Mouse (Mus musculus) cerebellum, postnatal 14 days (tissue): ENCODE results near the gene Cd3eap.

ENCODE experiments used
- DNase-seq, 2 experiments: peaks; one replicate each; pipeline ENCODE4 v3.0.0; 2021; ENCODE audit warnings: mixed read lengths in 2 of 2

Cd3eap gene

GRCm38 (mm10) chr7:19360944-19361343 is 1.7 kb upstream of the Cd3eap start:
- DNase-seq = peak; percentile 91 to 92

- DNase-seq = peak; percentile 73 to 77
Measured at GRCm38 (mm10) chr7:19359892-19360641, 784 bp upstream of the Cd3eap start.

GRCm38 (mm10) chr7:19358634-19359033 is 649 bp downstream of the Cd3eap start:
- no peak for DNase-seq

DNA sequence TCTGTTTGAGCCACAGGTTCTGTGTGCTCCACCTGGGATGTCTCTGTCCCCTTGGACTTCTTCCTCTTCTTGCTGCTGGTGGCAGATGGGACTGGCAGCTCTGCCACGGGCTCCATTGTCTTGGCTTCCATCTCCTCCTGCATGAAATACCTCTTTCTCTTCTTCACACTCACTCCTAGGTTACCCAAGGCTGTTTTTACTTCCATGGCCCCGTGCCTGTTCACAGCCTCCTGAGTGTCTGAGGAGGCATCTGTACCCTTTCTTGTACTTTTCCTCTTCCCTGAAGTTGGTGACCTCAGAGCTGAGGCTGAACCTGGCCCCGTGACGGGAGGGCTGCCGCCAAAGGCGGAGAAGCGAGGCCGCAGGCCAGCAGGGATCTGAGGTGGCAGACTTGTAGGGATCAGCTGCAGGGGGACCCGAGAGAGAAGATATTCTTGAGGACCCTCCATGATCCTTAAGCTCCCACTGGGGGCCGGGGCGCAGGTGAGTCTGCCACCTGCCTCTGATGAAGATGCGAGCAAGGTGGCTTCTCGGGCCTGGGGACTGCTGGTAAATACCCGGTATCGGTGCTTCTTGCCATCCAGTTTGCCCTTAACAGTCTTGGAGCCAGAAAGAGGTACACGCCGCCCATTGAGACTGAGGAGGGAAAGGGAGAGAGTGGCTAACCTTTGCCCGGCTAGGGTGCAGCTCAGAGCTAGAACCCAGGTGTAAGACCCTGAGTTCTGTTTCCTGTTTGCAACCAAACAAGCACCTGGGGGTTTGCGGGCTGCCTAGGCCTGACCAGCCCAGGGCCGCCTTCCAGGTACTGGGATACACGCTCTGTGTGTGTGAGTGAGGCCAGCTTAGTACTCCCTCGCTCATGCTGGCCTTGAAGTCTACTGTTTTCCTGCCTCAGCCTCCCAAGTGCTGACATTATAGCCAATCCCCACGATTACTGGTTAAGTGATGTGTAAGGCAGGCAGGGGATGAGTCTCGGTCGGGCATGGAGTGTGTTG is 1.6 kb downstream of the Cd3eap start:
- DNase-seq = no peak

- no peak for DNase-seq
Measured at GRCm38 (mm10) chr7:19356311-19356710, 3.0 kb downstream of the Cd3eap start.

GRCm38 (mm10) chr7:19354991-19355390 is 4.3 kb downstream of the Cd3eap start:
- no peak for DNase-seq

GRCm38 (mm10) chr7:19350221-19350620 is 9.1 kb downstream of the Cd3eap start:
- DNase-seq = no peak

GRCm38 (mm10) chr7:19349188-19349915 is 9.9 kb downstream of the Cd3eap start:
- no peak for DNase-seq

- peak; percentile 98 for DNase-seq
Measured at GRCm38 (mm10) chr7:19344938-19345471, 14.3 kb downstream of the Cd3eap start.

DNA sequence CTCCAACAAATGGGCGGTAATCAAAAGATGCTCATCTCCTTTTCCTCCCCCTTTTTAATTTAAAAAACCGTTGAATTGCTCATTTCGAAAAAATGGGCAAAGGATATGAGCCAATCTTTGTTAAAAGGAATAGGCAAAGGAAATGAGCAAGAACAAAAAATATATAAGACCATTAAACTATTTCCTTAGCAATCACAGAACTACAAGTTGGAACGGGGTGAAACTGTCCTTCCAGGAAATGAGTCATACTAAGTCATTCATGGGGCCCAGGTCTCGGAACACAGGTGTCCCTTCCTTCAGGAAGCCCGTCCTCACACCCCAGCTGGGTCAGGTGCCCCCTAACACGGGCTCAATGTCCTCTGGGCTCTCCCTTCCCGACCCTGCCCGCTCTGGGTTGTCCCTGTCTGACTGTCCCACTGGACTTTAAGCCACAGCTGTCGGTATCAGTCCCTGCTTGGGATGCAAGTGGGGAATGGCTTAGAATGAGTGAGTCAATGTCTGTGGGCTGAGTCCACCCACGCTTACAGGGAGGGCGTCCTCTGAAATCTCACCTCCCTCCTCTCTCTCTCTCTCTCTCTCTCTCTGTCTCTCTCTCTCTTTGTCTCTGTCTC is 14.9 kb downstream of the Cd3eap start, which contains the start of gene Ercc1:
Gene Ercc1 (plus strand): TSS at position 542 of the 611 bp plus-strand sequence.
- DNase-seq = peak; percentile 39 to 41

DNA sequence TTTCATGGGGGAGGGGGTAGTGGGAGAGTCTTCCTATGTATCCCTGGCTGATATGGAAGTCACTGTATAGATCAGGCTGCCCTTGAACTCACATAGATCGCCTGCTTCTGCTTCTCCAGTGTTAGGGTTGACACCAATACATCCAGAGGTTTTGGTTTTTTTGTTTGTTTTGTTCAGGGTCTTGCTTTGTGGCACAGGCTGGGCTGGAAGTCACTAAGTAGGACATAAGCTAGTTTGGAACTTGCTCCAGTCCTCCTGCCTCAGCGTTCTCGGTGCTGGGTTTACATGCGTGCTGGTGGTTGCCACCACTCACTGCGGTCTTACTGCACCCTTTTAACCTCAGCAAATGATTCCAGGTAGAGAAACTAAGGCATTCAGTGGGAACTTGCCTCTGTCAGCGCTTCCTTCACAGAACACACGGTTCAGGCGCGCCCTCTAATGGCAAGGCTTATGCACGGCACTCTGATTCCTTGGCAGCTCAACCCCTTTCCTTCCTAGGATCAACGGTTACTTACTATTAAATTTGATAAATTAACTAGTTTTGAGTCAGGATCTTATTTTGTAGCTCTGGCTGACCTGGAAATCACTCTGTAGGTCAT is 16.0 kb downstream of the Cd3eap start:
- peak; percentile 81 to 83 for DNase-seq

DNA sequence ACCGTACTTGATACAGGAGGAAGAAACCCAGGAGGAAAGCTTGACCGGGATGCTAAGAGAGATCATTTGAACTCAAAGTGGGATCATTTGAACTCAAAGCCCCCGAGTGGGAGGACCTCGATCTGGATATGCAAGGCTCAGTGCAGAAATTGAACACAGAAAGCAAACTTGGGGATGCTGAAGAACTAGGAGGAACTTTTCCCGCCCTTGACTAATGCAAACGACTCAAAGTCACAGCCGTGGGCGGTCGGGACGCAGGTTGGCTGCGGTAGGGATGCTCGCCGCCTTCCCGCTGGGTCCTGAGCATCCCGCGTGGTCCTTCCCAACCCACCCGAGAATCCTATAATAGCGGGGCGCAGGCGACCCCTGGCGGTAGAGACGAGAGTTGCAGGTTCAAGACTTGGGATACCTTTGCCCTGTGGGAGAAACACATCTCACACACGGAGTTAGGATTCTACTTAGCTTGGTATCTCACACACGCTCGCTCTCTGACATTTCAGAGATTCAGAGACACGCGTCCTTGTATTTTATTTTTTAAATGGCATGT is 16.7 kb downstream of the Cd3eap start:
- DNase-seq = peak; percentile 95

DNA sequence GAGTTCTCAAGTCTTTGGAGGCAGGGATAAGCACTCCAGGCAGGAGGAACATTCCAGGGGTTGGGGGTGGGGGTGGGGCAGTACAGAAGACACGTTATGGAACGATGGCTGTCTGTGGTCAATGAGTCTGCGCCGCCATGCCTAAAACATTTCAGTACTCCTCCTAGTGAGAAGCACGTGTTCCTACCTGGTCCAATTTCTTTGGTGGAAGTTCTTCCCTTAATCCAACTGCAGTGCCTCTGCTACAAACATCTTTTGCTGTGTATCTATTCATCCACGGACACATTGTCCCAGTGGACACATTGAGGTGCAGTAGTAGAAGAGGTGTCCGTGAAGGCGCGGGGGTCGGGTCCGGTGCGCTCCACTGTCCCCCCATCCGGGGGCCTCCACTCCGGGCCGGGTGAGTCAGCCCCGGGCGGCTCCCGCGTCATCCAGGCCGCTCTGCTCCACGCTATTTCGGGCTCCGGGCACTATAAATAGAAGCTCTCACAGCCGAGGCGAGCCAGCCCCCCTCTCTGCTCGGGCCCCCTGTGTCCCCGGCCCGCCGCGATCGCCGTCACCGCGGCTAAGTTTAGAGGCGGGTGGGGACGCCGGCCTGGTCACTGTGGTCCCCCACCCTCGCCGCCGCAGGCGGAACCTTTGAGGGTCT is 17.4 kb downstream of the Cd3eap start:
- peak; percentile 48 to 52 for DNase-seq

DNA sequence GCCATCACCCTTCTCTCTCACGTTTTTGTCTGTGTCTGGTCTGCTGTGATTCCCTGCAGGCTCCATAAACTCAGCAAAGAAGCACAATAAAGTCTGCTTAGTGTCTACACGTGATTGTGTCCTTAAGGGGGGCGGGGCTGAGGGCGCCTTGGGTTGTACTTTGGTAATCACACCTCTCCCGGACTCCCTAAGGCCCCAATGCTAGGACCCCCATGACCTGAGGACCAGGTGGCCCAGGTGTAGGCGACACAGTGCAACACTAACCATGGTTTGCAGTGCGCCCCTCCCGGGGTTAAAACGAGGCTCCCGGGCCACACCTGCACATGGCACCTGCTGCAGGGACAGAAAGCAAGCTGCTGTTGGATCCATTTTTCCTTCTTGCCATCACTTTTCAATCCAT is 18.0 kb downstream of the Cd3eap start:
- no peak for DNase-seq

DNA sequence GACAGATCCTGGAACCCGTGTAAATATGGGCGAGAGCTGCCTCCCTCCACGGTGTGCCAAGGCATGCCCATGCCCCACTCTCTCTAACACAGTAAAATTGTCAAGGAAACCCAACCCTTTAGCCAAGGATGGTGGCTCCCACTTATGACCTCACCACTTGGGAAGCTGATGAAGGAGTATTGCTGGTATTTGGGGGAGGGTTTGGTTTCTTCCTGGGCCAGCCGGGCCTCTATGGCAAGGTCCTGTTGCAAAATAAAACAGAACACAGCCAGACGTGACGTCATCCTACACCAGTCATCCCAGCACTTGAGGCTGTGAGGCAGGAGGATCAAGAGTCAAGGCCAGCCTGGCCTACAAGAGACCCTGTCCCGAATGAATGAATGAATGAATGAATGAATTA is 20.7 kb downstream of the Cd3eap start:
- no peak for DNase-seq

GRCm38 (mm10) chr7:19338060-19338459 is 21.2 kb downstream of the Cd3eap start:
- no peak for DNase-seq

DNA sequence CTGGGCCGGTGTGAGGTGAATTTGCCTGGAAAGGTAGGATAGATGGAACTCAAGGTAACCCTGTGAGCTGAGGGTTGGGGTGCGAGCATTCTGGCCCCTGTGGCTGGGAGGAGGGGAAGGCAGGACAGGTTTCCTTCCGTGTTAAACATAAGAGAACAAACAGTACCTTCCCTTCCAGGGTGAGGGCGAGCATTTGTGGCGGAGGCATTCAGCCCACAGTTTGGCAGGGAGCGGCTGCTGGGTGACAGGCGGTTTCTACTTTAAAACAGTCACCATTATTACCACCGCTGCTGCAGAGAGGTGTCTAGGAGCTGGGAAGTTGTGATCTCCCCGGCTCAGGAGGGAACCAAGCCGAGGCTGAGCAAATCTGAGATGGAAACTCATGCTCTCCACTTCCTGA is 22.2 kb downstream of the Cd3eap start:
- DNase-seq = no peak

GRCm38 (mm10) chr7:19335583-19335982 is 23.7 kb downstream of the Cd3eap start:
- no peak for DNase-seq

DNA sequence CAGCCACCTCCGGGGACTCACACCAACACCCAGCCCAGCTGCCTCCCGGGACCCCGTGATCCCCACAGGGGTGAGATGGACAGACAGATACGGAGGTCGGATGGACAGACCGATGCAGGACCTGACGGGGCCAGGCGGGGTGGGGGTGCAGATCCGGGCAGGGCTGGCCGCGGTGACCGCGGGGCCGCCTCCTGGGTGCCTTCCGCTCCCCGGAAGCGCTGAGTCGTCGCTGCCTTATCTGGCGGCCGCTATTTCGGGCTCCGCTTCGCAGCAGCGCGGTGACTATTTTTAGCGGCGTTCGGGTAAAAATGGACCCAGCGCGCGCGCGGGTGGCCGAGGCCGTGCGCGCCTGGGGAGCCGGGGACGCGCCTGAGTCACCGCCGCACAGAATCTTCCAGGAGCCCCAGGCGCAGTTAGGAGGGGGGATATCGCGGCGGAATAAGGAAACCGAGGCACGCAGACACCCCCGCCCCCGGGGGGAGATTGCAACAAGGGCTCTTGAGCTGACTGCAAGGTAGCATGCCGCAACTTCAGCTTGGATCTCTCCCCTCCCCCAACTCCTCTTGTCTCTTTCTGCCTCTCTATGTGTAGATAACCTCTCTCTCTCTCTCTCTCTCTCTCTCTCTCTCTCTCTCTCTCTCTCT is 26.5 kb downstream of the Cd3eap start:
- DNase-seq = peak; percentile 76 to 81

- no peak for DNase-seq
Measured at GRCm38 (mm10) chr7:19331910-19332309, 27.4 kb downstream of the Cd3eap start.
